Comparison of ENCODE assay signal across 13 mouse cellular contexts in the genomic region with DNA sequence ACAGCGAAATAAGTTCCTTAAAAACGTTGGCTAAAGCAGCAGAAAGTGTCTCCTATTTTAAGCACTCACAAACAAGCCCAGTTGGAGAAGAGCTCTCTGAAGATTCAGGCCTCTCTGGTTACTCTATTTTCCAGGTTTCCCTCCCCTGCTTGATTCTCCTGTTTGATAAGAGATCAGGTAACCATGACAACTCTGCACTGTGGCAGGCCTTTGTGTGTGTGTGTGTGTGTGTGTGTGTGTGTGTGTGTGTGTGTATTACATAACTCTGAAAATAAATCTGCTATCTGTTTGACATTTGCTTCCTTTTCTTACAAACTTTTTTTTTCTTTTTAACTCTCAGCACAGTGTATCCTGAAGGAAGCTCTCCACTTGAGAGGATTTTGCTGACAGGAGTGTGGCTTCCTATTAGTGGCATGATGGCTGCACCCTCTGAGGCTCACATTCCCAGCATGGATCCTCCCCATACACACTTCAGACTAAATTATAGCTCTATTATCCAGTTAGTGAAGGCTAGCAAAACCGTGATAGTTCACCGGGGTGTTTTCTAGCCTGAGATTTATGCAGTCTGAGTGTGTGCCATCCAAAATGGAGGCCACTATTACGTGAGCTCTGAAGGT.
DNase-seq lines count a peak whose midpoint lies in the region; ATAC-seq lines count a peak whose summit lies in the region.
"Had no signal": no experiment of that assay in that cellular context is flagged by ENCODE, and none has a peak within 500 bp of the region (broad histone marks: within the 10 kb centered on the region; RNA-seq: fewer than 3 reads in every experiment).

No protein-coding gene starts in this region.

- H3K4me1 ChIP-seq in hindbrain, embryonic 11.5 days (replicated peaks; ENCODE audit: control insufficient read depth, insufficient read depth, low read length): no peaks in the 10 kb centered on the region
- H3K4me1 ChIP-seq in hindbrain, embryonic 10.5 days (replicated peaks): peaks cover 4% of the 10 kb centered on the region; the same call in 1 of the 2 replicates
- H3K4me1 ChIP-seq in embryonic facial prominence, embryonic 14.5 days (ENCODE audit: control insufficient read depth, insufficient read depth, low read length): no peaks in the 10 kb centered on the region
- H3K4me1 ChIP-seq: embryonic facial prominence, embryonic 13.5 days; limb, embryonic 15.5 days had no signal

- H3K9ac ChIP-seq in hindbrain, embryonic 11.5 days (ENCODE audit: low read depth, low read length): no peak overlapping the region
- no peak overlapping the region for H3K9ac ChIP-seq in embryonic facial prominence, embryonic 14.5 days (ENCODE audit: low read depth, low read length)
- H3K9ac ChIP-seq: embryonic facial prominence, embryonic 13.5 days; limb, embryonic 15.5 days; stomach, embryonic 15.5 days had no signal

- H3K27ac ChIP-seq in hindbrain, embryonic 11.5 days (ENCODE audit: low read depth, low read length): no peak overlapping the region
- no peak overlapping the region for H3K27ac ChIP-seq in hindbrain, embryonic 10.5 days
- no peak overlapping the region for H3K27ac ChIP-seq in embryonic facial prominence, embryonic 14.5 days (replicated peaks; ENCODE audit: low read depth, low read length)
- H3K27ac ChIP-seq in macrophage: peak overlapping the region; percentile 48
- H3K27ac ChIP-seq: embryonic facial prominence, embryonic 13.5 days; limb, embryonic 15.5 days; stomach, embryonic 15.5 days had no signal

- no peaks in the 10 kb centered on the region for H3K27me3 ChIP-seq in hindbrain, embryonic 11.5 days (ENCODE audit: control insufficient read depth, insufficient read depth, low read length)
- H3K27me3 ChIP-seq in hindbrain, embryonic 10.5 days (ENCODE audit: insufficient read depth, poor library complexity, severe bottlenecking): no peaks in the 10 kb centered on the region
- no peaks in the 10 kb centered on the region for H3K27me3 ChIP-seq in embryonic facial prominence, embryonic 14.5 days (replicated peaks; ENCODE audit: control insufficient read depth, insufficient read depth, low read length)
- H3K27me3 ChIP-seq: embryonic facial prominence, embryonic 13.5 days; limb, embryonic 15.5 days; stomach, embryonic 15.5 days had no signal

- H3K79me2 ChIP-seq in macrophage (ENCODE audit: inconsistent target): no peaks in the 10 kb centered on the region

- no peak overlapping the region for H3K4me3 ChIP-seq in hindbrain, embryonic 11.5 days (ENCODE audit: low read depth, low read length)
- H3K4me3 ChIP-seq in hindbrain, embryonic 10.5 days: no peak overlapping the region
- no peak overlapping the region for H3K4me3 ChIP-seq in embryonic facial prominence, embryonic 14.5 days (ENCODE audit: low read depth, low read length)
- H3K4me3 ChIP-seq in macrophage (ENCODE audit: inconsistent target): no peak overlapping the region
- H3K4me3 ChIP-seq: embryonic facial prominence, embryonic 13.5 days; limb, embryonic 15.5 days; stomach, embryonic 15.5 days had no signal

- DNase-seq in hindbrain, embryonic 11.5 days (ENCODE audit: low spot score): no peak
- no peak for DNase-seq in hindbrain, embryonic 10.5 days (ENCODE audit: low spot score)
- peak; percentile 11 for DNase-seq in MN1 (ENCODE audit: low spot score)
- DNase-seq in embryonic facial prominence, embryonic 14.5 days (ENCODE audit: low spot score): peak; percentile 41
- no peak for DNase-seq in urinary bladder, postnatal 10 days (ENCODE audit: low spot score)
- no peak for DNase-seq in urinary bladder, postnatal 14 days (ENCODE audit: low spot score)
- DNase-seq: lung, postnatal 4 days had no signal

- WGBS in hindbrain, embryonic 11.5 days: 64% methylated on average over 5 of the region's 5 CpGs
- WGBS in hindbrain, embryonic 10.5 days: 62% methylated on average over 5 of the region's 5 CpGs
- WGBS in embryonic facial prominence, embryonic 14.5 days: 51% methylated on average over 5 of the region's 5 CpGs
- WGBS in macrophage (ENCODE audit: missing documents): 35% methylated on average over 5 of the region's 5 CpGs

- no peaks in the 10 kb centered on the region for H3K36me3 ChIP-seq in hindbrain, embryonic 11.5 days (ENCODE audit: control insufficient read depth, insufficient read depth, low read length)
- no peaks in the 10 kb centered on the region for H3K36me3 ChIP-seq in hindbrain, embryonic 10.5 days
- H3K36me3 ChIP-seq in embryonic facial prominence, embryonic 14.5 days (ENCODE audit: control insufficient read depth, insufficient read depth, low read length): no peaks in the 10 kb centered on the region
- H3K36me3 ChIP-seq in macrophage (ENCODE audit: inconsistent target): no peaks in the 10 kb centered on the region
- H3K36me3 ChIP-seq: embryonic facial prominence, embryonic 13.5 days; limb, embryonic 15.5 days; stomach, embryonic 15.5 days had no signal

- no peaks in the 10 kb centered on the region for H3K9me3 ChIP-seq in hindbrain, embryonic 11.5 days (ENCODE audit: control insufficient read depth, low read length)
- H3K9me3 ChIP-seq in hindbrain, embryonic 10.5 days: no peaks in the 10 kb centered on the region
- no peaks in the 10 kb centered on the region for H3K9me3 ChIP-seq in embryonic facial prominence, embryonic 14.5 days (ENCODE audit: control insufficient read depth, low read length)
- H3K9me3 ChIP-seq: embryonic facial prominence, embryonic 13.5 days; limb, embryonic 15.5 days; stomach, embryonic 15.5 days had no signal

- no peak overlapping the region for H3K4me2 ChIP-seq in hindbrain, embryonic 11.5 days (replicated peaks; ENCODE audit: low read depth, low read length)
- H3K4me2 ChIP-seq in embryonic facial prominence, embryonic 14.5 days (ENCODE audit: low read depth, low read length): no peak overlapping the region
- H3K4me2 ChIP-seq: embryonic facial prominence, embryonic 13.5 days; limb, embryonic 15.5 days; stomach, embryonic 15.5 days had no signal

- ATAC-seq in hindbrain, embryonic 11.5 days (ENCODE audit: low FRiP score): 0 out of 2 replicates have a peak, but pooled peaks have one; percentile 40
- no peak for ATAC-seq in embryonic facial prominence, embryonic 14.5 days (ENCODE audit: low read depth)
- no peak for ATAC-seq in erythroid progenitor cell, adult 5-6 weeks (replicated peaks; ENCODE audit: low FRiP score, poor library complexity, severe bottlenecking)
- ATAC-seq: intestine, embryonic 16.5 days had no signal

Comparison
In these comparisons a context has a peak if more than half of its experiments do, and no peak if none do; other contexts are left out.
1. DNase-seq: peak in MN1 (single experiment) and embryonic facial prominence, embryonic 14.5 days (single experiment); none in hindbrain, embryonic 11.5 days (single experiment), hindbrain, embryonic 10.5 days (single experiment), urinary bladder, postnatal 10 days (single experiment) and urinary bladder, postnatal 14 days (single experiment).